Mouse (Mus musculus): ENCODE measurements around the gene Cwc22.

The Cwc22 gene

GRCm38 (mm10) chr2:77962450-77963193 lies 16.4 kb upstream of the Cwc22 start:
- no peak for DNase-seq

- DNase-seq, result no peak
Observed at GRCm38 (mm10) chr2:77961256-77961655, 15.1 kb upstream of the Cwc22 start.

GRCm38 (mm10) chr2:77960711-77961110 lies 14.5 kb upstream of the Cwc22 start:
- no peak for DNase-seq

- DNase-seq, result no peak
Observed at GRCm38 (mm10) chr2:77959341-77959740, 13.2 kb upstream of the Cwc22 start.

GRCm38 (mm10) chr2:77951415-77951913 lies 5.3 kb upstream of the Cwc22 start:
- DNase-seq, result no peak

GRCm38 (mm10) chr2:77950111-77950510 lies 3.9 kb upstream of the Cwc22 start:
- no peak for DNase-seq

GRCm38 (mm10) chr2:77949521-77949920 lies 3.3 kb upstream of the Cwc22 start:
- DNase-seq, result no peak

- DNase-seq, result no peak
Observed at GRCm38 (mm10) chr2:77948921-77949320, 2.7 kb upstream of the Cwc22 start.

- no peak for DNase-seq
Observed at GRCm38 (mm10) chr2:77948126-77948525, 2.0 kb upstream of the Cwc22 start.

- no peak for DNase-seq
Observed at GRCm38 (mm10) chr2:77947161-77947870, 1.1 kb upstream of the Cwc22 start.

GRCm38 (mm10) chr2:77944860-77945595 lies 1.1 kb downstream of the Cwc22 start:
- DNase-seq, result no peak

GRCm38 (mm10) chr2:77944281-77944680 lies 1.9 kb downstream of the Cwc22 start:
- no peak for DNase-seq

- no peak for DNase-seq
Observed at GRCm38 (mm10) chr2:77941944-77942343, 4.2 kb downstream of the Cwc22 start.

- DNase-seq, result no peak
Observed at GRCm38 (mm10) chr2:77938317-77938716, 7.9 kb downstream of the Cwc22 start.

- DNase-seq, result no peak
Observed at GRCm38 (mm10) chr2:77937818-77938217, 8.4 kb downstream of the Cwc22 start.

GRCm38 (mm10) chr2:77934138-77934537 lies 12.0 kb downstream of the Cwc22 start:
- no peak for DNase-seq

- DNase-seq, result no peak
Observed at GRCm38 (mm10) chr2:77933630-77934029, 12.5 kb downstream of the Cwc22 start.

- no peak for DNase-seq
Observed at GRCm38 (mm10) chr2:77931958-77932357, 14.2 kb downstream of the Cwc22 start.

- no peak for DNase-seq
Observed at GRCm38 (mm10) chr2:77928352-77928751, 17.8 kb downstream of the Cwc22 start.

- no peak for DNase-seq
Observed at GRCm38 (mm10) chr2:77926468-77926867, 19.7 kb downstream of the Cwc22 start.

- DNase-seq, result no peak
Observed at GRCm38 (mm10) chr2:77925997-77926396, 20.2 kb downstream of the Cwc22 start.

GRCm38 (mm10) chr2:77925187-77925924 lies 20.8 kb downstream of the Cwc22 start:
- no peak for DNase-seq

GRCm38 (mm10) chr2:77924003-77924402 lies 22.2 kb downstream of the Cwc22 start:
- DNase-seq, result no peak

Measured in thymus, postnatal 4 days (tissue).